Mouse (Mus musculus) gastrocnemius, adult 8-10 months (tissue): ENCODE data around the gene Ttll13. TPM values are rescaled to one million over a fixed set of nuclear protein-coding genes. Genes with fewer than 3 reads are reported as not detected.

Experiments
- DNase-seq, 2 experiments: peaks; one replicate each; pipeline ENCODE4 v3.0.0; 2022; ENCODE audit warnings: low spot score in 2 of 2
- total RNA-seq, 4 experiments: library from RNA; stranded (reverse); gene quantifications; 2 replicates each; pipeline ENCODE4 v1.2.4; 2022

The Ttll13 gene
- total RNA-seq, 4 experiments from 2014 or later: 0.20 to 0.48 TPM; not detected in 2

DNA sequence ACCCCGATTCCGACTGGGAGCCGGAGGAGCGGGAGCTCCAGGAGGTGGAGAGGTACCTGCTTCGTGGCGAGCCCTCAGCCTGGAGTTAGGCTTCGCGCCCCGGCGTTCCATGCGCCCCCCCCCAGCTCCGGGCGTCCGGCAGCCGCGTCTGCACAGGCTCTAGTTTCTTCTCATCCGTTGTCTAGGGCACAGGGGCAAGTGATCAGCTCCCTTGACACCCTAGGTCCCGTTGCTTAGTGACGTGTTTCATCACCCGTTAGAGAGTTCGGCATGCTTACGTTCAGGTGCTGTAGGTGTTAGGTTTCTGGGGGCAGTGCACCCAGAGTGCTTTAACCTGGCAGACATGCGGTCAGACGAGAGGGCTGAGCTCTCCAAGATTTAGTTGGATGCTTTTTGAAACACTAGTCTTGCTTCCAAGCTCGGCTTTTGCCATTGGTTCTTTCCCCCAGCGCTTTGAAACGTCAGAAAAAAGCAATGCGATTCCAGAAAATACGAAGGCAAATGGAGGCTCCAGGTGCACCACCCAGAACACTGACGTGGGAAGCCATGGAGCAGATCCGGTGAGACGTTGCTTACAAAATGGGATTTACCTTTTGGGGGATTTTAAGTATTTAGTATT is 15.3 kb downstream of the Ttll13 start:
- no peak for DNase-seq

- no peak for DNase-seq
Measured at GRCm38 (mm10) chr7:80264606-80265005, 18.4 kb downstream of the Ttll13 start.

GRCm38 (mm10) chr7:80267764-80268163 is 21.6 kb downstream of the Ttll13 start:
- DNase-seq: no peak

DNA sequence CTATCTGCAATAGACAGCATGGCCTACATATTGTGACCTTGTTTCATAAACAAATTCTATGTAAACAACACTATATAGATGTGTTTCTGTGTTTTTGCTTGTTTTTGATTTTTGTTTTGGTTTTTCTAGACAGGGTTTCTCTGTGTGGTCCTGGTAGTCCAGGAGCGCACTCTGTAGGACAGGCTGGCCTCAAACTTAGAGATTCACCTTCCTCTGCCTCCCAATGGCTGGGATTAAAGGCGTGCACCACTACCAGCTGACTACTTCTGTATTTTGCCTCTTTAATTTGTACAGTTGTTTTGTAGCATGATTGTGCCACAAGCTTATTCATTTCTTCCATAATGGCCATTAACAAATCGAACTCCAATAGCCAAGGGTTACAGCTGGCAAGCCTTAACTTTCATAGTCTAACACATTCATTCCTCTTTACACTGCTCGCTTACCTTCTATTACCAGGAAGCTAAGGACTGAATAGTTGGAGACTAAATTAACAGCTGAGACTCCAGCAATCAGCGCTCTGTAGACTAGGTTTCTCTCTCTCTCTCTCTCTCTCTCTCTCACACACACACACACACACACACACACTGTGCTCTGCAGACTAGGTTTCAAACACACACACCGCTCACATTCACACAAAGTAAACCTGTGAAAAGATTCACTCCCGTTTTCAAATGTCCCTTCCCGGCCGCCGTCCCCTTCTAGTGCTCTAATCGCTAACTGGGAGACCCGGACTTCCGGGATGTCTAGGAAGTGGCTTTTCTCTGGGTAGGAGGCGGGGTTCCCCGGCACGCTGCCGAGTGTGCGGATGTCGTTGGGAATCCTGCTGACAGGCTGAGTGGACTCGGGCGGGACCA is 22.9 kb downstream of the Ttll13 start, which contains the start of gene Vps33b:
Gene Vps33b, plus strand, starts transcription at position 753 of the 854 bp plus-strand sequence.
- DNase-seq: peak; percentile 90 to 91

- DNase-seq: no peak
Measured at GRCm38 (mm10) chr7:80269751-80270255, 23.6 kb downstream of the Ttll13 start.

GRCm38 (mm10) chr7:80273456-80273855 is 27.3 kb downstream of the Ttll13 start:
- no peak for DNase-seq

DNA sequence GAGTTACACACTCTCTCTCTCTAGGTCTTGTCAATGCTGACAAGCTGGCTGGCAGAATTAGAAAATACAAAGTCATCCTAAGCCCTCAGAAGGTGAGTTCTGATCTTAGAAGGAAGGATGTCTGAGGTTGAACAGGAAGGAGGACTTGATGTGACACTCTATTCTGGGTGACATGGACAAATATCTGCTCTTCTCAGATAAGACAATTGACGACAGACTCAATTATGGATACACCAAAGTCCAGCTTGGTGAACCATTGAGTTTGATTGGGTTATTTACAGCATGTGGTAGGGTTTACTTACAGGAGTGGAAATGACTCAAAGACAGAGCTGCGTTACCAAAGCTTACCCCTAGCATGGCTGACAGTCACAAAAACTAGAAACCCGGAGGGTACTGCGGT is 30.2 kb downstream of the Ttll13 start:
- DNase-seq: no peak

- DNase-seq: no peak
Measured at GRCm38 (mm10) chr7:80280032-80280431, 33.9 kb downstream of the Ttll13 start.

DNA sequence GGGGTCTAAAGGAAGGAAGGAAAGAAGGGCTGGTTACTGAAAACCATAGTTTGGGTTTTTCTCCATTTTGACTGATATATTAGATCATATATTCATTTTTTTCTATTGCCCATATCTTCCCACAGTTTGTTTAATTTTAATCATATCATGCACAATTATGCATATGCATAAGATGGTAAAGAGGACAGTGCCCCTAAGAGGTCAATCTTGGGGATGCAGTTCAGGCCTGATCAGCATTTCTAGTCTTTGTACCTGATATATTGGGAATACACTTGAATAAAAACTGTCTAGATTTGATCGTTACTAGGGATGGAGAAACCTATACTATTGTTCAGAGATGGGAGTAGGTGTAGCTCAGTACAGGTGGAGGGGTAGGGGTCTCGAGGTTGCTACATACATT is 34.8 kb downstream of the Ttll13 start:
- DNase-seq: no peak

DNA sequence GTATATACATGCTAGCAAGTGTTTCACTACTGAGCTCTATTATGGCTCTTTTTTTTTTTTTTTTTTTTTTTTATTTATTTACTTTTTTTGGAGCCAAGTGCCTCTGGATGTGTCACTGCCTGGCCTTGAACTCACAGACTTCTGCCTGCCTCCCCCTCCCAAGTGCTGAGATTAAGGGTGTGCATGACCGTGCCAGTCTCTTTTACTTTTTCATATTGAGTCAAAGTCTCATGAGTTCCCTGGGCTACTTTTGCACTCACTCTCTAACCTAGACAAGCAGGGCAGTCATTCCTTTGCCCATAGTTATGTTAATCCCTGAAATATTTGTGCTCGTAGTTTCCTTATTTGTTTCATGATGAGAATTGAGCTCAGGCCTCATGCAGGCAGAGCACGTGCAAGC is 35.5 kb downstream of the Ttll13 start:
- no peak for DNase-seq

DNA sequence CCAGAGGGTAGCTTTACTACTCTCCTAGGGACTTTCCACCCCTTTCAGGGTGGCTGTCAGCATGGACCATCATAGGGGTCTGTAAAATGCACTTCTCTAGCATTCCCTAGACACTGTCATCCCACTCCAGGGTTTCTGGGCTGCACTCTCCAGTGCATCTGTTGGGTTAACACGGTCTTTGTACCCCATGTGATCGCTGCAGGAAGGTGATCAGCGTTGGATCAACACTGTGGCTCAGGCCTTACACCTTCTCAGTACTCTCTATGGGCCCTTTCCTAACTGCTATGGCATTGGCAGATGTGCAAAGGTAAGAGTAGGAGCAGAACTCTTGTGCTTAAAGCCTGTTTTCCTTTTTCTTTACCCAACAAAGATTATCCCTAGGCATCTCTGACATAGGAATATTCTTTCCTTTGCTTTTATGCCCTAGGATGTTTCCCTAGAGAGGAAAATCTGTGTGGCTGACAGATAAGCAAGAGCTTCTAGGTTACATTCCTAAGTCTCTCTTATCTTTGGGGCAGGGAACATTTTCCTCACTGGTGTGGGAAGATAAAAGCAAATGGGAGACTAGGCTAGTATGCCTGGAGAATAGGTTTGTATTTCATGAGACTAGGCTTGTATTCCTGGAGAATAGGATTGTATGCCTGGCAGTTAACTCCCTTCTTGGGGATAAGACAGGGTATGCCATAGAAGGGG is 37.2 kb downstream of the Ttll13 start:
- DNase-seq: no peak

- no peak for DNase-seq
Measured at GRCm38 (mm10) chr7:80284391-80284790, 38.2 kb downstream of the Ttll13 start.

GRCm38 (mm10) chr7:80285725-80286124 is 39.5 kb downstream of the Ttll13 start:
- DNase-seq: no peak

DNA sequence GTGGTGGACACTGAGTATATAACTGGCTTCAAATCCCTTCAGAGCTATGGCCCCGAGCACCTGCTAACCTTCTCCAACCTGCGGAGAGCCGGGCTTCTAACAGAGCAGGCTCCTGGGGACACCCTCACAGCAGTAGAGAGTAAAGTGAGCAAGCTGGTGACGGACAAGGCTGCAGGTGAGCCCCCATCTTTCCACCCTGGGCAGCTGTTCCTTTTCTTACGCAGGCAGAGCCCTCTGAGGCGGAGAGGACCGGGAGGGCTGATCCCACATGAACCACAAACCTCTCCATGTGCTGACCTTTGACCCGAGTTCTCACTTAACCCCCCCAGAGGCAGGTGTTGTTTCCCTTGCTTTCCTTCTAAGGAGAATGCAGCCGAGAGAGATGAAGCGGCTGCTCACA is 41.6 kb downstream of the Ttll13 start:
- no peak for DNase-seq

GRCm38 (mm10) chr7:80294062-80294763 is 48.0 kb downstream of the Ttll13 start, which contains the start of gene Prc1:
Prc1 (plus strand) TSS chr7:80294450.
- DNase-seq: peak; percentile 96 to 97

DNA sequence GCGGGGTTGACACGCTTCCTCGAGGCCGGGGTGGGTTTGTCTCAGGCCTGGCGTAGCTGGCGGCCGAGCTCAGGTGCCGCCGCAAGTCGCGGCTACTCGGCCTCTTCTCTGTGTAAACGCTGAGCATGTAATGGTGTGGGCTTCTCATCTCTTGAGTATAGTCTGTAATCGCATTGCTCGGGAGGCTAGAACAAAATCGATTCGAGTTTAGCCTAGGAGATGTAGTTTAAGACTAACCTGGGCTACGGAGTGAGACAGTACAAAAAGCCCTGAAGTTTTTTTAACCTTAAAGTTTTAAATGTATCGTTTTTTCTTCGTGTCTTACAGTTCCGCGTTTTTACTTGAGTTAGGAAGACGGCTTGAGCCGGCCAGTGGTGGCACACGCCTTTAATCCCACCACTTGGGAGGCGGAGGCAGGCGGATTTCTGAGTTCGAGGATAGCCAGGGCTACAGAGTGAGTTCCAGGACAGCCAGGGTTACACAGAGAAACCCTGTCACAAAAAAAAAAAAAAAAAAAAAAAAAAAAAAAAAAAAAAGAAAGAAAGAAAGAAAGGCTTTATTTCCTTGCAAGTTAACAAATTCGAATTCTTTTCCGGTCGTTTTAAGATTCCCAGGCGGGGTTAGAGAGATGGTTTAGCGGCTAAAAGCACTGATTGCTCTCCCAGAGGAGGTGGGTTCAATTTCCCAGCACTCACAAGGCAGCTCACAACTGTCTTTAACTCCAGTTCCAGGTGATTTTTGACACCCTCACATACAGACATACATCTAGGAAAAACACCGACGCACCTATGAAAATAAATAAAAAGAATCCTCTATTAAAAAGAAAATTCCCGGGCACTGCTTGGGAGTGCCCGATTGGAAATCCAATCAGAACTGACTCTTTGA is 48.8 kb downstream of the Ttll13 start:
- DNase-seq: no peak

- DNase-seq: no peak
Measured at GRCm38 (mm10) chr7:80296462-80296861, 50.3 kb downstream of the Ttll13 start.

- DNase-seq: no peak
Measured at GRCm38 (mm10) chr7:80297041-80297440, 50.9 kb downstream of the Ttll13 start.

DNA sequence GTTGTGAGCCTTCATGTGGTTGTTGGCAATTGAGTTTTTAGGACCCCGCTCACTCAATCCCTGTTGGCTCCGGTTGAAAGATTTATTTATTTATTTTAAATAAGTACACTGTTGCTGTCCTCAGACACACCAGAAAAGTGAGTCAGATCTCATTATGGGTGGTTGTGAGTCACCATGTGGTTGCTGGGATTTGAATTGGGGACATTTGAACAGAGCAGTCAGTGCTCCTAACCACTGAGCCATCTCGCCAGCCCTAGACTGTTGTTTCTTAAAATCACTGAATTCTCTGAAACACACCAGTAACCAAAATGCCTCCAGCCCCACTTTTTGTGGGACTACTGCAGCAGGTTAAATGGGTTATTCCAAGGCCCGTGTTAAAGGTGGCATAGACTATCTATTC is 52.6 kb downstream of the Ttll13 start:
- DNase-seq: no peak

GRCm38 (mm10) chr7:80299568-80299967 is 53.4 kb downstream of the Ttll13 start:
- no peak for DNase-seq
